Comparison of ENCODE assay signal across 25 mouse cellular contexts in the genomic region with DNA sequence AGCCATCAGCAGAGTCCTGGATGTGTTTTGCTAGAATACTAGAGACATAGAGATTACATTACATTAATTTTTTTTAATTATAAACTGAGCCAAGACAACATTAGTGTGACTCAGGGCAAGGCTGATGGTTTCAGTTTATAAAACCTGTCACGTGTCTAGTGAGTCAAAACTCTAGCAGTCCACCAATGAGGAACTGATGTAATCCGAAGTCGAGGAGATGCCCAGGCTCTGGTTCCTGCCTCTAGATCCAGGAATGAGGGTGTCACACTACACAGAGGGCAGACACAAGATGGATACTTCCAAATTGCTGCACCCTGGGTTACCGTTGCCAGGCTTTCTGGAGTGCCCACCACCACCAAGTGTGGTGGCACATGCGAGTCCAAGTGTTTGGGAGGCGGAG.
DNase-seq lines count a peak whose midpoint lies in the region; ATAC-seq and TF ChIP-seq lines count a peak whose summit lies in the region.
"Had no signal": no experiment of that assay in that cellular context is flagged by ENCODE, and none has a peak within 500 bp of the region (broad histone marks: within the 10 kb centered on the region; RNA-seq: fewer than 3 reads in every experiment).

No protein-coding gene starts in this region.

- no peaks in the 10 kb centered on the region for H3K36me3 ChIP-seq in liver, adult 2 months (ENCODE audit: control insufficient read depth, insufficient read depth, low read length)
- H3K36me3 ChIP-seq in liver, embryonic 12.5 days, result no peaks in the 10 kb centered on the region
- H3K36me3 ChIP-seq in macrophage (ENCODE audit: inconsistent target), result no peaks in the 10 kb centered on the region
- H3K36me3 ChIP-seq: forebrain, embryonic 10.5 days; heart, embryonic 12.5 days; heart, embryonic 15.5 days; hindbrain, embryonic 10.5 days; hindbrain, embryonic 13.5 days had no signal

- no peak for TF ChIP-seq CTCF in liver, adult 2 months (IDR thresholded peaks at IDR 0.05; ENCODE audit: low read depth, low read length)
- no peak for TF ChIP-seq CTCF in bone marrow macrophage, adult 2 months (IDR thresholded peaks at IDR 0.05; ENCODE audit: low read depth, low read length)

- TF ChIP-seq POLR2A in liver, adult 2 months (IDR thresholded peaks at IDR 0.05; ENCODE audit: extremely low read depth, insufficient read depth, low read length), result no peak
- no peak for TF ChIP-seq POLR2A in bone marrow macrophage, adult 2 months (IDR thresholded peaks at IDR 0.05; ENCODE audit: borderline replicate concordance, low read depth, low read length)

- no peak overlapping the region for H3K4me3 ChIP-seq in liver, adult 2 months (ENCODE audit: insufficient read depth, low read depth, low read length)
- H3K4me3 ChIP-seq in liver, embryonic 12.5 days, result no peak overlapping the region
- no peak overlapping the region for H3K4me3 ChIP-seq in bone marrow macrophage, adult 2 months (ENCODE audit: insufficient read depth, low read length)
- H3K4me3 ChIP-seq in macrophage (ENCODE audit: inconsistent target), result no peak overlapping the region
- H3K4me3 ChIP-seq: forebrain, embryonic 10.5 days; forebrain, embryonic 13.5 days; gastrocnemius, adult 2 months; heart, embryonic 12.5 days; heart, embryonic 15.5 days; hindbrain, embryonic 10.5 days; hindbrain, embryonic 13.5 days had no signal

- no peak overlapping the region for H3K4me2 ChIP-seq in liver, embryonic 12.5 days
- H3K4me2 ChIP-seq: forebrain, embryonic 13.5 days; heart, embryonic 12.5 days; heart, embryonic 15.5 days; hindbrain, embryonic 13.5 days had no signal

- H3K27me3 ChIP-seq in liver, adult 2 months (ENCODE audit: control insufficient read depth, insufficient read depth, low read length), result no peaks in the 10 kb centered on the region
- no peaks in the 10 kb centered on the region for H3K27me3 ChIP-seq in liver, embryonic 12.5 days (replicated peaks)
- H3K27me3 ChIP-seq: forebrain, embryonic 13.5 days; heart, embryonic 15.5 days had no signal

- no peak for ATAC-seq in liver, embryonic 12.5 days
- peak; percentile 80 for ATAC-seq in neutrophil, adult 5-6 weeks (ENCODE audit: extremely low read depth, insufficient number of reproducible peaks, low FRiP score, poor library complexity, severe bottlenecking)
- ATAC-seq: activated CD4-positive, CD25-positive, alpha-beta regulatory T cell, adult 4 months; forebrain, embryonic 13.5 days; forebrain, embryonic 16.5 days; hindbrain, embryonic 16.5 days had no signal

- WGBS in liver, adult 2 months, result 85% methylated on average over 6 of the region's 6 CpGs
- 70% methylated on average over 6 of the region's 6 CpGs for WGBS in liver, embryonic 12.5 days (ENCODE audit: insufficient replicate concordance)
- 53% methylated on average over 6 of the region's 6 CpGs for WGBS in macrophage (ENCODE audit: missing documents)

- H3K4me1 ChIP-seq in liver, adult 2 months (ENCODE audit: control insufficient read depth, insufficient read depth, low read length), result no peaks in the 10 kb centered on the region
- H3K4me1 ChIP-seq in liver, embryonic 12.5 days, result 0 out of 2 replicates have a peak, but pooled peaks cover 3% of the 10 kb centered on the region
- H3K4me1 ChIP-seq in bone marrow macrophage, adult 2 months (ENCODE audit: control insufficient read depth, insufficient read depth, low read length), result peaks cover 50% of the 10 kb centered on the region
- H3K4me1 ChIP-seq: heart, embryonic 12.5 days; heart, embryonic 15.5 days had no signal

- H3K79me2 ChIP-seq in liver, adult 2 months (ENCODE audit: control insufficient read depth, insufficient read depth, low read length), result no peaks in the 10 kb centered on the region
- H3K79me2 ChIP-seq in macrophage (ENCODE audit: inconsistent target), result no peaks in the 10 kb centered on the region

- H3K9ac ChIP-seq in liver, adult 2 months (ENCODE audit: low read depth, low read length), result no peak overlapping the region
- no peak overlapping the region for H3K9ac ChIP-seq in liver, embryonic 12.5 days
- H3K9ac ChIP-seq: forebrain, embryonic 13.5 days; heart, embryonic 12.5 days; heart, embryonic 15.5 days; hindbrain, embryonic 13.5 days had no signal

- no peak overlapping the region for H3K27ac ChIP-seq in liver, adult 2 months (replicated peaks; ENCODE audit: insufficient read depth, low read depth, low read length)
- no peak overlapping the region for H3K27ac ChIP-seq in liver, embryonic 12.5 days
- peak overlapping the region; percentile 77 for H3K27ac ChIP-seq in bone marrow macrophage, adult 2 months (ENCODE audit: insufficient read depth, low read depth, low read length)
- H3K27ac ChIP-seq in macrophage, result peak overlapping the region; percentile 52
- H3K27ac ChIP-seq: forebrain, embryonic 10.5 days; forebrain, embryonic 13.5 days; gastrocnemius, adult 2 months; heart, embryonic 15.5 days; hindbrain, embryonic 10.5 days; hindbrain, embryonic 13.5 days had no signal

- peak; percentile 9 for DNase-seq in liver, adult 2 months (ENCODE audit: extremely low read depth, low read depth, low spot score)
- DNase-seq in cerebellum, postnatal 14 days, result no peak
- no peak for DNase-seq in Muller cell, postnatal 12 days (ENCODE audit: inconsistent ontology term)
- DNase-seq: adrenal gland, postnatal 10 days; B cell, adult 2 months; cerebellum, adult 11-12 months; cerebellum, adult 8-10 months; cerebellum, postnatal 10 days; gastrocnemius, adult 2 months; gastrocnemius, postnatal 14 days; heart, postnatal 10 days; heart, postnatal 36 days had no signal

- no peaks in the 10 kb centered on the region for H3K9me3 ChIP-seq in liver, embryonic 12.5 days (replicated peaks)
- H3K9me3 ChIP-seq: forebrain, embryonic 10.5 days; forebrain, embryonic 13.5 days; heart, embryonic 15.5 days; hindbrain, embryonic 10.5 days; hindbrain, embryonic 13.5 days had no signal

Comparison
In these comparisons a context has a peak if more than half of its experiments do, and no peak if none do; other contexts are left out.
1. H3K27ac ChIP-seq: peak in bone marrow macrophage, adult 2 months (single experiment) and macrophage (single experiment); none in liver, adult 2 months (single experiment) and liver, embryonic 12.5 days (single experiment).